Comparison of ENCODE assay signal across 9 mouse cellular contexts in genomic region chr10:59978401-59978800, GRCm38 (mm10). TPM values are rescaled to one million over a fixed set of nuclear protein-coding genes. Genes with fewer than 3 reads are reported as not detected.
DNase-seq lines count a peak whose midpoint lies in the region; ATAC-seq and TF ChIP-seq lines count a peak whose summit lies in the region.
"Had no signal": no experiment of that assay in that cellular context is flagged by ENCODE, and none has a peak within 500 bp of the region (broad histone marks: within the 10 kb centered on the region; RNA-seq: fewer than 3 reads in every experiment).

No protein-coding gene starts in this region.

- no peak overlapping the region for H3K4me3 ChIP-seq in cerebellum, adult 2 months (replicated peaks; ENCODE audit: insufficient read depth, low read depth, low read length)
- H3K4me3 ChIP-seq in midbrain, embryonic 10.5 days, result no peak overlapping the region
- H3K4me3 ChIP-seq in midbrain, embryonic 11.5 days (ENCODE audit: low read depth, low read length), result no peak overlapping the region
- no peak overlapping the region for H3K4me3 ChIP-seq in limb, embryonic 14.5 days (replicated peaks; ENCODE audit: low read length)
- no peak overlapping the region for H3K4me3 ChIP-seq in stomach, embryonic 14.5 days (ENCODE audit: low read depth, low read length)

- H3K4me1 ChIP-seq in cerebellum, adult 2 months (ENCODE audit: control insufficient read depth, insufficient read depth, low read length), result peaks cover 14% of the 10 kb centered on the region
- H3K4me1 ChIP-seq in midbrain, embryonic 10.5 days, result peaks cover 45% of the 10 kb centered on the region
- H3K4me1 ChIP-seq in midbrain, embryonic 11.5 days (ENCODE audit: control insufficient read depth, insufficient read depth, low read length), result peaks cover 14% of the 10 kb centered on the region
- peaks cover 37% of the 10 kb centered on the region for H3K4me1 ChIP-seq in limb, embryonic 14.5 days (ENCODE audit: control insufficient read depth, insufficient read depth, low read length)
- peaks cover 34% of the 10 kb centered on the region for H3K4me1 ChIP-seq in stomach, embryonic 14.5 days (ENCODE audit: control insufficient read depth, insufficient read depth, low read length)

- H3K4me2 ChIP-seq in midbrain, embryonic 11.5 days, result no peak overlapping the region
- H3K4me2 ChIP-seq in limb, embryonic 14.5 days (replicated peaks; ENCODE audit: low read depth, low read length, severe bottlenecking), result no peak overlapping the region
- H3K4me2 ChIP-seq in stomach, embryonic 14.5 days (replicated peaks; ENCODE audit: low read depth, low read length), result no peak overlapping the region

- H3K27me3 ChIP-seq in cerebellum, adult 2 months (ENCODE audit: control insufficient read depth, insufficient read depth, low read length), result no peaks in the 10 kb centered on the region
- H3K27me3 ChIP-seq in midbrain, embryonic 10.5 days (ENCODE audit: low read depth, poor library complexity, severe bottlenecking), result no peaks in the 10 kb centered on the region
- no peaks in the 10 kb centered on the region for H3K27me3 ChIP-seq in midbrain, embryonic 11.5 days (ENCODE audit: control insufficient read depth, insufficient read depth, low read length)
- no peaks in the 10 kb centered on the region for H3K27me3 ChIP-seq in limb, embryonic 14.5 days (ENCODE audit: control insufficient read depth, insufficient read depth, low read length)
- H3K27me3 ChIP-seq in stomach, embryonic 14.5 days (ENCODE audit: control insufficient read depth, insufficient read depth, low read length), result no peaks in the 10 kb centered on the region

- DNase-seq in cerebellum, adult 2 months, result no peak
- DNase-seq in cerebellum, postnatal 10 days, result no peak
- no peak for DNase-seq in midbrain, embryonic 10.5 days (ENCODE audit: low spot score)
- no peak for DNase-seq in midbrain, embryonic 11.5 days (ENCODE audit: low spot score, missing footprints)
- no peak for DNase-seq in limb, embryonic 14.5 days (ENCODE audit: low spot score)
- no peak for DNase-seq in yolk sac, embryonic 10.5 days (ENCODE audit: low spot score)
- no peak for DNase-seq in thymus, postnatal 36 days

- H3K9me3 ChIP-seq in midbrain, embryonic 10.5 days (replicated peaks), result no peaks in the 10 kb centered on the region
- no peaks in the 10 kb centered on the region for H3K9me3 ChIP-seq in midbrain, embryonic 11.5 days (ENCODE audit: control insufficient read depth, low read length)
- no peaks in the 10 kb centered on the region for H3K9me3 ChIP-seq in limb, embryonic 14.5 days (ENCODE audit: control insufficient read depth, low read length)
- H3K9me3 ChIP-seq in stomach, embryonic 14.5 days (ENCODE audit: control insufficient read depth, low read depth, low read length), result no peaks in the 10 kb centered on the region

- no peak for ATAC-seq in midbrain, embryonic 11.5 days (ENCODE audit: low FRiP score)
- no peak for ATAC-seq in limb, embryonic 14.5 days (ENCODE audit: low FRiP score, low read depth)
- ATAC-seq in stomach, embryonic 14.5 days (ENCODE audit: insufficient number of reproducible peaks, insufficient read depth, low FRiP score, low read depth), result no peak
- ATAC-seq: activated CD4-positive, CD25-positive, alpha-beta regulatory T cell, adult 4 months had no signal

- TF ChIP-seq CTCF in cerebellum, adult 2 months (IDR thresholded peaks at IDR 0.05; ENCODE audit: borderline replicate concordance, insufficient read depth, low read depth, low read length), result no peak

- TF ChIP-seq POLR2A in cerebellum, adult 2 months (IDR thresholded peaks at IDR 0.05; ENCODE audit: borderline replicate concordance, insufficient read depth, low read length), result no peak
- no peak for TF ChIP-seq POLR2A in limb, embryonic 14.5 days (IDR thresholded peaks at IDR 0.05; ENCODE audit: borderline replicate concordance, extremely low read depth, insufficient read depth, insufficient read length)

- no peak overlapping the region for H3K9ac ChIP-seq in midbrain, embryonic 11.5 days (ENCODE audit: low read length)
- no peak overlapping the region for H3K9ac ChIP-seq in limb, embryonic 14.5 days (ENCODE audit: low read depth, low read length, severe bottlenecking)
- H3K9ac ChIP-seq in stomach, embryonic 14.5 days (replicated peaks; ENCODE audit: low read depth, low read length), result no peak overlapping the region

- peak overlapping the region; percentile 89 for H3K27ac ChIP-seq in cerebellum, adult 2 months (ENCODE audit: insufficient read depth, low read length)
- peak overlapping the region; percentile 66 for H3K27ac ChIP-seq in midbrain, embryonic 10.5 days (replicated peaks)
- no peak overlapping the region for H3K27ac ChIP-seq in midbrain, embryonic 11.5 days (ENCODE audit: low read depth, low read length)
- H3K27ac ChIP-seq in limb, embryonic 14.5 days (replicated peaks; ENCODE audit: low read depth, low read length), result peak overlapping the region; percentile 73
- H3K27ac ChIP-seq in stomach, embryonic 14.5 days (ENCODE audit: low read length), result peak overlapping the region; percentile 77; the same call in 1 of the 2 replicates

- H3K36me3 ChIP-seq in midbrain, embryonic 10.5 days, result peaks cover 6% of the 10 kb centered on the region; the same call in 1 of the 2 replicates
- H3K36me3 ChIP-seq in midbrain, embryonic 11.5 days (ENCODE audit: control insufficient read depth, insufficient read depth, low read length), result no peaks in the 10 kb centered on the region
- no peaks in the 10 kb centered on the region for H3K36me3 ChIP-seq in limb, embryonic 14.5 days (ENCODE audit: control insufficient read depth, insufficient read depth, low read length)
- no peaks in the 10 kb centered on the region; the same call in 1 of the 2 replicates for H3K36me3 ChIP-seq in stomach, embryonic 14.5 days (ENCODE audit: control insufficient read depth, insufficient read depth, low read length)

- WGBS in cerebellum, adult 2 months, result 42% methylated on average over 2 of the region's 2 CpGs
- 71% methylated on average over 2 of the region's 2 CpGs for WGBS in midbrain, embryonic 10.5 days
- WGBS in midbrain, embryonic 11.5 days, result 64% methylated on average over 2 of the region's 2 CpGs
- WGBS in limb, embryonic 14.5 days, result 54% methylated on average over 2 of the region's 2 CpGs
- WGBS in stomach, embryonic 14.5 days, result 50% methylated on average over 2 of the region's 2 CpGs

RNA-seq across cellular contexts. Expression of gene Ascc1, which starts 24.2 kb away (rescaled TPM):
- 25.4 and 28.8 TPM in 2 replicates for polyA plus RNA-seq in cerebellum, adult 2 months (2012; rRNA removed)
- polyA plus RNA-seq in midbrain, embryonic 10.5 days (2016; fragmentation: Nextera tagmentation; extraction: Ambion mirVana), result 34.4 and 35.5 TPM in 2 replicates
- 42.5 and 43.6 TPM in 2 replicates for polyA plus RNA-seq in midbrain, embryonic 11.5 days (2014; fragmentation: Nextera tagmentation; extraction: Ambion mirVana)
- polyA plus RNA-seq in limb, embryonic 14.5 days (2012; rRNA removed), result 29.4 and 32.9 TPM in 2 replicates
- polyA plus RNA-seq in limb, embryonic 14.5 days (2014; fragmentation: Nextera tagmentation; extraction: Ambion mirVana), result 41.2 and 45.4 TPM in 2 replicates
- 44.0 and 46.6 TPM in 2 replicates for polyA plus RNA-seq in stomach, embryonic 14.5 days (2014; fragmentation: Nextera tagmentation; extraction: Ambion mirVana)

RNA-seq across cellular contexts. Expression of gene Anapc16, which starts 24.5 kb away (rescaled TPM):
- polyA plus RNA-seq in cerebellum, adult 2 months (2012; rRNA removed), result 93.2 and 95.5 TPM in 2 replicates
- 111 and 113 TPM in 2 replicates for polyA plus RNA-seq in midbrain, embryonic 10.5 days (2016; fragmentation: Nextera tagmentation; extraction: Ambion mirVana)
- 87.2 and 98.5 TPM in 2 replicates for polyA plus RNA-seq in midbrain, embryonic 11.5 days (2014; fragmentation: Nextera tagmentation; extraction: Ambion mirVana)
- 105 and 109 TPM in 2 replicates for polyA plus RNA-seq in limb, embryonic 14.5 days (2012; rRNA removed)
- polyA plus RNA-seq in limb, embryonic 14.5 days (2014; fragmentation: Nextera tagmentation; extraction: Ambion mirVana), result 110 and 114 TPM in 2 replicates
- 116 and 118 TPM in 2 replicates for polyA plus RNA-seq in stomach, embryonic 14.5 days (2014; fragmentation: Nextera tagmentation; extraction: Ambion mirVana)

RNA-seq across cellular contexts. Expression of gene Ddit4, which starts 26.8 kb away (rescaled TPM):
- polyA plus RNA-seq in cerebellum, adult 2 months (2012; rRNA removed), result 48.3 and 53.9 TPM in 2 replicates
- polyA plus RNA-seq in midbrain, embryonic 10.5 days (2016; fragmentation: Nextera tagmentation; extraction: Ambion mirVana), result 31.8 and 31.9 TPM in 2 replicates
- 4.1 and 4.5 TPM in 2 replicates for polyA plus RNA-seq in midbrain, embryonic 11.5 days (2014; fragmentation: Nextera tagmentation; extraction: Ambion mirVana)
- 117 and 138 TPM in 2 replicates for polyA plus RNA-seq in limb, embryonic 14.5 days (2012; rRNA removed)
- polyA plus RNA-seq in limb, embryonic 14.5 days (2014; fragmentation: Nextera tagmentation; extraction: Ambion mirVana), result 8.5 and 8.6 TPM in 2 replicates
- polyA plus RNA-seq in stomach, embryonic 14.5 days (2014; fragmentation: Nextera tagmentation; extraction: Ambion mirVana), result 2.5 and 3.0 TPM in 2 replicates
